Mouse (Mus musculus) ES-Bruce4 (cell line): ENCODE measurements at regions not wholly inside any gene's neighbourhood (a gene's known extent, or its start where the extent isn't known, plus 50 kb on each side); places are given as distances from the start of the nearest gene placed in this dataset.

Source experiments
- CTCF ChIP-seq: IDR thresholded peaks from one replicate; pipeline ENCODE4 v1.8.1; 2011; ENCODE audit warnings: low read depth, low read length
- EP300 ChIP-seq: IDR thresholded peaks from 2 replicates; pipeline ENCODE4 v1.6.1; 2011; ENCODE audit warnings: low read depth, low read length; ENCODE audit not compliant: insufficient read depth
- POLR2A ChIP-seq: IDR thresholded peaks from one replicate; pipeline ENCODE4 v1.8.1; 2011; ENCODE audit warnings: low read length; ENCODE audit not compliant: insufficient read depth

DNA sequence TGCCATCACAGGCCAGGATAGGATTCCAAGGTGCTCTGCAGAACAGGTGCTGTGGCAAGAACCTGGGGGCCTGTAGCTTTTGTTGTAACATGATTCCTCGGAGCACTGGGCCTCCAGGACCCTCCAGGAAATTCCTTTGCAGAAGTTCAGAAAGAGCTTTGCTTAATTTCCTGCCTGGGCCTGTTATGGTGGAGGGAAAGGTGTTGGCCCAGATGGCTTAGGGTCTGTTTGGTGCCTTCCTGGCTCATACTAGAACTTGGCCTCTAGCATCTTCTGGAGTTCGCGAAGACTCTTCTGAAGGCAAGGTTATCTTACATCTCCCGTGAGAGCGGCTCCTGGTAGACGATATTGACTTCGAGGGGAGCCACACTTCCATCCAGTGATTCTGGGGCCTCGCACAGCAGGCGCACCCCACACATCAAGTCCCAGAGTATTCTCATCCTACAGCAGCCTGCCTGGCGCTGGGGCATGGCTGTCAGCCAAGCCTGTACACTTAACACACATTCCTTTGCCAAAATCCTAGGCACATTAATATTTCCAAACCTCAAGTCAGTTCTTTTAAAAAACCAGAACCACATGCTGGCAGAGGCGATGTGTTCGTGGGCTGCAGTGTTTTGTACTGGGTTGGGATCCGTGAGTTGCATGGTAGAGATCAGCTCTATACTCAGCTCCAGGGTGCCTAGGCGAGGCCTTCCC lies 54.5 kb upstream of the Cxcl14 start:
- no peak for TF ChIP-seq CTCF
- no peak for TF ChIP-seq EP300
- TF ChIP-seq POLR2A, result no peak
